Mouse (Mus musculus): Measurements from ENCODE around the gene Vmn1r184. TPM values are rescaled to one million over a fixed set of nuclear protein-coding genes. Genes with fewer than 3 reads are reported as not detected.
"Not testable (repeated sequence)": the region's sequence is repeated elsewhere in the genome, so short reads cannot be mapped to it uniquely, and the experiment has no call there.

Gene Vmn1r184
- not detected for total RNA-seq (2021)

DNA sequence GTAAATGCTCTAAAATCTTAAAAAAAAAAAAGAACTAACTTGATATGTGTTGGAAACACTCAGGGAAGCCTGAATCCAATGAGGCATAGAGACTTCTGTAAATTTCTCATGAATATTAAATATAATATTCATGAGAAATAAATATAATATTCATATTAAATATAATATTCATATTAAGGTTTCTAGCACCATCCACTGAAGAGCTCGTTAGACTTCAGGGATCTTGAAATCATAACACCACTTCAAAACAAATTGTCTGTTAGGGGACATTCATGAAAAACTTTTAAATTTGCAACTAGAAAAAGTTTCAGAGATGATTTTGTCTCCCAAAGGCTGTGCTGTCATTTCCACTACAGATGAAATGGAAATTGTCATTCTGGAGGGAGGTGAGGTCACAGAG lies at the start of gene Vmn1r184:
TSS of gene Vmn1r184 (plus strand) at position 301 of the 400 bp plus-strand sequence.
- not testable (repeated sequence) for DNase-seq (ENCODE audit: extremely low spot score in 1 of 2, low spot score in 1 of 2)

DNA sequence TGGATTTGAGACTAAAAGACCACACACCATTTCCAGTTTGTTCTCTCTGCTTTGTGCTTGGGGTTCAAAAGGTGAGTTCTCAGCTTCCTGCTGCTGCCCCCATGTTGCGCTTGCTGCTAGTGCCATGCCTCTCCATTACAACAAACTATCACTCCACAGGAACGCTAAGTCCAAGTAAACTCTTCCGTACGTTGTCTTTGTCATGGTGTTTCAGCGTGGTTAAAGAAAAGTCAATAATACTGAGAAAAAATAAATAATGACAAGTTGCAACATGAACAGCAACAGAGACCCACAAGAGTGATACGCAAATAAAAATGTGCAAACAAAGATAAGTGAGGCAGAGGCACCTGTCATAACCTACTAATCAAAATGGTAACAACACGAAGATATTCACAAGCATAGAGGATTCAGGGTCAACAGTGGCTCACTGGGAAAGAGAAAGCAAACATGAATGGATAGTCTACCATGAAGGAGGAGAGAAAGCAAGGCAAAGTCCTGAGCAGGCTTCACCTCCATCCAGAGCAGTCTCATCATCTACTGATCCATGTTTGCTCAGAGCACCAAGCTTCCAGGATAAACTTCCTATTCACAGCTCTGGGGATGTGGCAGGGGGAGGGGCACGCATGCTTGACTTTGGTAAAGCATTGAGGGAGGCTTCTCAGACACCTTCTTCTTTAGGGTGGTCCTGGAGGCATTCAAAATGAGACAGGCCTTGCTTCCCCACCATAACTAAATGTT lies 43.5 kb downstream of the Vmn1r184 start:
- DNase-seq (ENCODE audit: extremely low spot score in 1 of 2, low spot score in 1 of 2): not testable (repeated sequence)

DNA sequence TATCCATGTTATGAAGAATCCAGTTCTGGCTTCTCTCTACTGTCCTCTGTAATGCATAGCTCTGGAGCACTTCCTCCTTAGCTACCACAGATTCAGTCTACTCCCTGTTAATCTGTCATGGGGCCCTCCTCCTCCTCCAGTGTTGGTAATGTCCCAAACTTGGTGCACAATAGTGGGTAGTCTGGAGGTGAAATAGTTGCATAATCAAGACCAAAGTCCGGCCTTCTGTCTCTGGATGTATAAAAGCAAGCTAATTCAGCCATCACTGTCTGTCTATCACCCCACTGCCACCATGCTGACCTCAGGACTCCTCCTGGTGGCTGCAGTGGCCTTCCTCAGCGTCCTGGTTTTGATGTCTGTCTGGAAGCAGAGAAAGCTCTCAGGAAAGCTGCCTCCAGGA lies 46.8 kb downstream of the Vmn1r184 start, which contains the start of gene Cyp2a4:
TSS of gene Cyp2a4 (plus strand) at position 244 of the 400 bp plus-strand sequence.
- DNase-seq (ENCODE audit: extremely low spot score in 1 of 2, low spot score in 1 of 2): not testable (repeated sequence)

DNA sequence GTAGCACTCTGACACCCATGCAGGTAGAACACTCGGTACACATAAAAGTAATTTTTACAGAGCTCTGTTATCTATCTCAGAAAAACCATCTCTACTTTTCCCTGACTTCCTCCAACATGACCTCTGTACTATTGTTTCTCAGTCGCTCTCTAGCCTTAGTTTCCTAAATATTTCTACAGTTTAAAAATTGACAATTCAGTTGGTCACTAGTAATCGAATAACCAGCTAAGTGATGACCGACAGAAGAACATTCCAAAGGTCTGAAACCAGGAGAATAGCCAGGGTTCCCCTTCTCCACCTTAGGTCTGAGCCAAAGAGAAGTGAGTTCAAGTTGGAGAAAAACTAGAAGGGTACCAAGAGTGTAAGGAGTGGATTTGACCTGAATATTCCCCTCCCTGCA lies 51.7 kb downstream of the Vmn1r184 start:
- DNase-seq (ENCODE audit: extremely low spot score in 1 of 2, low spot score in 1 of 2): not testable (repeated sequence)

DNA sequence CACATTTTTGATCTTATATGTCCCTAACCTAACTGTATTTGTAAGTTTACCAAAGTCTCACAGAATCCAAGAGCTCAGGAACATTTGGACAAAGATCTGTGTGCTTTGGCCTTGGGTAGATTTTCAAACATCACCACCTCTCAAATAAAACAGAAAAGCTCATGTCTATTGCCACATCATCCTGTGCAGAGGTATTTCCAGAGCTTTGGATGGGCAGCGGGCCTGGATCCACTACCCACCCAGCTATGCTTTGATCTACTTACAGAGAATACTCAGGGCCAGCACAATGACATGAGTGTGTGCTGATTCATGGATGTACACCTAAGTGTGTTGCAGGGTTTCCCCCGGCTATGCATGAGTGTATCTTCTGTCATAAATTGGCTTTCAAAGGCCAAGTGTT lies 55.1 kb downstream of the Vmn1r184 start:
- DNase-seq (ENCODE audit: extremely low spot score in 1 of 2, low spot score in 1 of 2): not testable (repeated sequence)

DNA sequence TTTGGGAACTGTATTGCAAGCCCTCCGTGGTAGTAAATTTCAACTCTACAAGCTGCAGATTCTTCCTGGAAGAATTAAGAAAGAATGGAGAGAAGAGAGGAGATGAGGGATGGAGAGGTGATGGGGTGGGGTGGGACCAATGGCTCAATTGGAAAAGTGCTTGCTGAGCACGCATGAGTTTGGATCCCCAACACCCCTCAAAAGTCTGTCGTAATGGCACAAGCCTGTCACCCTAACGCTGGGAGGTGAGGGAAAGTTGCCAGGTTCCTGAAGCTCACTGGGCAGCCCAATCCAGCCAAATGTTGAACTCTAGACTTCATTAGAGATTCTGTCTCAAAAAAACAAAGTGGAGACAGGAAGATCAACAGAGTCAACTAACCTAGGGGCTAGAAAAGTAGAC lies 55.7 kb downstream of the Vmn1r184 start:
- not testable (repeated sequence) for DNase-seq (ENCODE audit: extremely low spot score in 1 of 2, low spot score in 1 of 2)

Other genes with a start within 250 kb of the Vmn1r184 start
- gene Cyp2b13, start 198.8 kb upstream of the Vmn1r184 start, total RNA-seq (2021): not detected
- not detected for gene Cyp2b9, start 86.9 kb upstream of the Vmn1r184 start, total RNA-seq (2021)
- not detected for gene Cyp2a4, start 46.8 kb downstream of the Vmn1r184 start, total RNA-seq (2021)
- gene Nlrp9c, start 143.4 kb downstream of the Vmn1r184 start, total RNA-seq (2021): not detected
- gene Nlrp4a, start 174.8 kb downstream of the Vmn1r184 start, total RNA-seq (2021): not detected

Measured in layer of hippocampus, postnatal 25 days (tissue).